Mouse (Mus musculus) C2C12 (cell line): ENCODE results near the gene Pard3. TPM values are rescaled to one million over a fixed set of nuclear protein-coding genes. Genes with fewer than 3 reads are reported as not detected.

Source experiments
- H3K27me3 ChIP-seq: one replicate; pipeline ENCODE4 v1.6.1; 2011; ENCODE audit not compliant: control insufficient read depth, insufficient read depth, insufficient read length
- H3K36me3 ChIP-seq: one replicate; pipeline ENCODE4 v1.6.1; 2011; ENCODE audit not compliant: control insufficient read depth, insufficient read depth
- H3K4me3 ChIP-seq: one replicate; pipeline ENCODE4 v1.5.1; 2011; ENCODE audit warnings: mild to moderate bottlenecking, control low read depth; ENCODE audit not compliant: poor library complexity, insufficient read depth, severe bottlenecking
- H3K79me2 ChIP-seq: one replicate; pipeline ENCODE4 v1.6.1; 2011; ENCODE audit not compliant: control insufficient read depth, insufficient read depth
- H3K79me3 ChIP-seq: one replicate; pipeline ENCODE4 v1.6.1; 2011; ENCODE audit warnings: low read depth, control low read depth
- H3ac ChIP-seq: one replicate; pipeline ENCODE3; 2011; ENCODE audit warnings: low read depth; ENCODE audit not compliant: control insufficient read depth, insufficient read length
- CEBPB ChIP-seq: IDR thresholded peaks from one replicate; pipeline ENCODE4 v1.6.1; 2011; ENCODE audit warnings: low read depth, mild to moderate bottlenecking, control low read depth, moderate library complexity
- CTCF ChIP-seq: IDR thresholded peaks from one replicate; pipeline ENCODE4 v1.5.1; 2011; ENCODE audit not compliant: control insufficient read depth, insufficient read depth, insufficient read length
- FOSL1 ChIP-seq: IDR thresholded peaks from one replicate; pipeline ENCODE4 v1.8.0; 2011; ENCODE audit warnings: mild to moderate bottlenecking, low read length; ENCODE audit not compliant: poor library complexity, insufficient read depth, severe bottlenecking
- MAX ChIP-seq: IDR thresholded peaks from one replicate; pipeline ENCODE4 v1.6.1; 2011; ENCODE audit warnings: mild to moderate bottlenecking, control low read depth
- MYOD1 ChIP-seq: IDR thresholded peaks from one replicate; pipeline ENCODE4 v1.6.1; 2011; ENCODE audit warnings: low read depth; ENCODE audit not compliant: control insufficient read depth, insufficient read length
- MYOG ChIP-seq: IDR thresholded peaks from one replicate; pipeline ENCODE4 v1.6.1; 2011; ENCODE audit not compliant: control insufficient read depth, insufficient read length; ENCODE audit errors: extremely low read depth
- USF1 ChIP-seq: IDR thresholded peaks from one replicate; pipeline ENCODE4 v1.6.1; 2011; ENCODE audit warnings: low read depth, mild to moderate bottlenecking, control low read depth, moderate library complexity
- polyA plus RNA-seq: library from polyadenylated mRNA; unstranded; fragments of >200 nt; fragmentation: generic; extraction: Trizol; gene quantifications from one replicate; pipeline ENCODE4 v1.2.1, GENCODE M21; 2012; ENCODE audit warnings: missing spikeins

The Pard3 gene
- polyA plus RNA-seq, 1 experiment: 8.4 TPM

- no peaks in the 10 kb centered on the region for H3K27me3 ChIP-seq
- TF ChIP-seq CEBPB (no peak), USF1 (no peak), MYOG (no peak), MAX (no peak), MYOD1 (no peak), FOSL1 (no peak), CTCF (no peak)
Measured at GRCm38 (mm10) chr8:127405815-127406214, 342.1 kb downstream of the Pard3 start.

DNA sequence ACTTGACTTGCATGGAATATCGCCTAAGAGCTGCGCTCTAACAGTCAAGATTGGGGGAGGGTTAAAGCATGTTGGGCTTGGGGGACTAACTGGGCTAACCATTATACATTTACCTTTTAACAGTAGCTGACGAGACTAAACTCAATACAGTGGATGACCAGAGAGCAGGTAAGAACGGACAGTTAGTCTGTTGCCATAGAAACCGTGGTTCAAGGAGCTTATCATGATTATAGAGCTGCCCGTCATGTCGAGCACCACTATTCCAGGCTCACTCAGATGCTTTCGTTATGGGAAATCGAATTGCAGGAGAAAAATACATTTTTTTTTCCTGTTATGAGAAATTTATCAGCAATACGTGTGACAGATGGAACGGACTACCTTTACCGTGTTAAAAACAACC, 346.9 kb downstream of the Pard3 start:
- Histone ChIP-seq H3K79me3 (no peaks in the 10 kb centered on the region), H3ac (no peak overlapping the region), H3K4me3 (no peak overlapping the region), H3K79me2 (no peaks in the 10 kb centered on the region), H3K36me3 (peaks cover 14% of the 10 kb centered on the region), H3K27me3 (no peaks in the 10 kb centered on the region)
- TF ChIP-seq MAX: no peak
- no peak for TF ChIP-seq CEBPB
- no peak for TF ChIP-seq CTCF
- no peak for TF ChIP-seq FOSL1
- no peak for TF ChIP-seq MYOD1
- no peak for TF ChIP-seq MYOG
- TF ChIP-seq USF1: no peak

More at GRCm38 (mm10) chr8:127405815-127406214, 342.1 kb downstream of the Pard3 start:
- H3K79me3 ChIP-seq: no peaks in the 10 kb centered on the region
- H3K79me2 ChIP-seq: no peaks in the 10 kb centered on the region
- H3K36me3 ChIP-seq: peaks cover 11% of the 10 kb centered on the region
- H3ac ChIP-seq: no peak overlapping the region
- no peak overlapping the region for H3K4me3 ChIP-seq

DNA sequence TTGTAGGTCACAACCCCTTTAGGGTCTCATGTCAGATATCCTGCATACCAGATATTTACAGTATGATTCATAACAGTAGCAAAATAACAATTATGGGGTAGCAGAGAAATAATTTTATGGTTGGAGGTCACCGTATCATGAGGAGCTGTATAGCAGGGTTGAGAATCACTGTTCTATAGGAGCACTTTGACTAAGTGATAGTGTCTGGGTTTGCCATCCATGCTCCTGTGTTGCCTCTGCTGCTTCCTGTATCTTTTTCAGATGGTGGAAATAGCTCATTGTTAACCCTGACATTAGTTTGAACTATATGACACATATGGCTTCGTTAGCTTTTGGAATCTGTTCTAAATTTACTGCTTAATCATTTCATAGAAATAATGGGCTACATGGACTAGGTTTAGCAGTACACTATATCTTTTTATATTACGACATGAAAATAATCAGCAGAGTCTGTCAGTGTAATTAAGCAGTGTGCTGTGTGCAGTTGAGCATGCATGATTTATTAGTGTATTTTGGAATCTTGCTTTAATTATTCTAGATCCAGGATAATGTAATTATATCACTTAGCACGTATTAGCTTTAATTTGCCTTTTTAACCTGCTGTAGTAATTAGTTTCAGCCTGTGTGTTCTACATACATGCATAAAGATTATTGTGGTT, 347.6 kb downstream of the Pard3 start:
- Histone ChIP-seq H3K79me2 (no peaks in the 10 kb centered on the region), H3K36me3 (peaks cover 15% of the 10 kb centered on the region), H3K79me3 (no peaks in the 10 kb centered on the region), H3K4me3 (no peak overlapping the region), H3ac (no peak overlapping the region), H3K27me3 (no peaks in the 10 kb centered on the region)
- TF ChIP-seq FOSL1: no peak
- TF ChIP-seq USF1: no peak
- no peak for TF ChIP-seq CEBPB
- no peak for TF ChIP-seq MYOD1
- TF ChIP-seq CTCF: no peak
- no peak for TF ChIP-seq MYOG
- no peak for TF ChIP-seq MAX

- H3ac ChIP-seq: no peak overlapping the region
- H3K4me3 ChIP-seq: no peak overlapping the region
- peaks cover 26% of the 10 kb centered on the region for H3K36me3 ChIP-seq
- TF ChIP-seq MYOG (no peak), CEBPB (no peak), USF1 (no peak), FOSL1 (no peak), MYOD1 (no peak), MAX (no peak), CTCF (no peak)
- H3K79me3 ChIP-seq: no peaks in the 10 kb centered on the region
- H3K27me3 ChIP-seq: no peaks in the 10 kb centered on the region
- no peaks in the 10 kb centered on the region for H3K79me2 ChIP-seq
Measured at GRCm38 (mm10) chr8:127423021-127423420, 359.3 kb downstream of the Pard3 start.

DNA sequence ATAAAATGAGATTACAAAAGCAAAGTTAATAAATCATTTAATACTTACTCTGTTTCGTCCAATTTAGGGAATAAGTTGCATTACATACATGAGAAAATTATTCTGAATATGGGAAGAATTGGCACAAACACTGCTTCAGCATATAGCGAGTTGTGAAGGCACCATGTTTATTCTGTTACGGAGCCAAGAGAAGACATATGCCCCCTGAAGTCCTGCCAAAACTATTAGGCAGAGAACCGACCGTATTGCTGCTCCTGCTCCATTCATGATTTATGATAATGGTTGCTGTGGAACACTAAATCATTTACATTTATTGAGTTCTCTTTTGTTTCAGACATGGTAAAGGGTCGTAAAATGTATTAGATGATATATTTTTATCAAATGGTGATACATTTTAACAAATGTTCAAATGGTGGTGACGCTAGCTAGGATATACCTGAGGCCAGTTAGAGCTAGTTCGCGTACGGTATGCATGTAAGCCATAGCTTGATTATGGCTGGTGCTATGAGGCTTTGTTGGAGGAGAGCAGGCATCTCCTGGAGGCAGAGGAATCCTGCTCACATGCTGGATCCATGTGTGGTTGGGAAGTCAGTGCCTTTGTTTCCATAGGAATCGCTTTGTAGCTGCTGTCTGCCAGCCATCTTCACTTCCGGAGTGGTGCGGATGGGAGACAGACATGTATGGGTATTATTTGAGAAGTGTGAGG, 360.7 kb downstream of the Pard3 start:
- Histone ChIP-seq H3K79me3 (no peaks in the 10 kb centered on the region), H3ac (no peak overlapping the region), H3K36me3 (peaks cover 19% of the 10 kb centered on the region), H3K27me3 (no peaks in the 10 kb centered on the region), H3K4me3 (no peak overlapping the region), H3K79me2 (no peaks in the 10 kb centered on the region)
- TF ChIP-seq MAX (no peak), CEBPB (no peak), FOSL1 (no peak), MYOD1 (no peak), CTCF (no peak), USF1 (no peak), MYOG (no peak)

DNA sequence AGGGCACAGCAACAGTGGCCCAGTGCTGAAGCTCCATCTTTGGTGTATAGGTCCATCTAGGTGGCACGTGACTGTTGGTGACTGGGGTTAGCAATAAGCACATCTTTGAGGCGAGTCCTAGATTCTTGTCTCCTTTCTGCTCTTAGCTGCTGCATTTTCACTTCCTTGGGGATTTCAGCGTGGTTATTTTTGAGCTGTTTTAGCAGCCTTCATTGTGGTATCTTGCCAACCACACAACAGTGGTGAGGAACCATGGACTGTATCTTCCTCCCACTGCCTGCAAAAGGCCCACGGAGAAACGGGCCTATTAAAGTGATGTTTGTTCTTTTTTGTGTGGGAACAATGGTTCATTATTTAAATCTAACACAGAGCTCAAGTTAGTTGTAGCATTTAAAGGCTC, 363.2 kb downstream of the Pard3 start:
- TF ChIP-seq MYOD1: no peak
- H3K4me3 ChIP-seq: no peak overlapping the region
- H3K79me3 ChIP-seq: no peaks in the 10 kb centered on the region
- H3ac ChIP-seq: no peak overlapping the region
- H3K27me3 ChIP-seq: no peaks in the 10 kb centered on the region
- no peaks in the 10 kb centered on the region for H3K79me2 ChIP-seq
- H3K36me3 ChIP-seq: peaks cover 6% of the 10 kb centered on the region
